Mouse (Mus musculus): ENCODE measurements around the gene Ddx23.

The Ddx23 gene

DNA sequence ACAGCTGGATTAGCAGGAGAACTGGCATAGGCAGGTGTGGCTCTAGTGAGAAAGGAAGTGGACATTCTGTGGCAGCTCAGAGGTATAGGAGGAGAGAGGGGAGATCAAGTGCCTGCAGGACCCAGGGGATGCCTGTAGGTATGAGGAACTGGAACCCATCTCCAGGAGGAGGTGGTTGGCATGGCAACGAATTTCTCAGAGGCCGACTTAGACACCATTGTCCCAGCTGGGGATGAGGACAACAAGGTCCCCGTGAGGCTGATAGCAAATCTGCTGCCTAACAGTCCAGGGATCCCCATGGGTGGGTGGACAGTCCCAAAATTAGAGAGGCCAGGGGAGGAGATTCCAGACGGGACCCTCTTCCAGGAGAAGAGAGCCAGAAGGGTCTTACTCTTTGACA lies 29.8 kb downstream of the Ddx23 start:
- no peak for DNase-seq (ENCODE audit: low spot score in 2 of 2)

DNA sequence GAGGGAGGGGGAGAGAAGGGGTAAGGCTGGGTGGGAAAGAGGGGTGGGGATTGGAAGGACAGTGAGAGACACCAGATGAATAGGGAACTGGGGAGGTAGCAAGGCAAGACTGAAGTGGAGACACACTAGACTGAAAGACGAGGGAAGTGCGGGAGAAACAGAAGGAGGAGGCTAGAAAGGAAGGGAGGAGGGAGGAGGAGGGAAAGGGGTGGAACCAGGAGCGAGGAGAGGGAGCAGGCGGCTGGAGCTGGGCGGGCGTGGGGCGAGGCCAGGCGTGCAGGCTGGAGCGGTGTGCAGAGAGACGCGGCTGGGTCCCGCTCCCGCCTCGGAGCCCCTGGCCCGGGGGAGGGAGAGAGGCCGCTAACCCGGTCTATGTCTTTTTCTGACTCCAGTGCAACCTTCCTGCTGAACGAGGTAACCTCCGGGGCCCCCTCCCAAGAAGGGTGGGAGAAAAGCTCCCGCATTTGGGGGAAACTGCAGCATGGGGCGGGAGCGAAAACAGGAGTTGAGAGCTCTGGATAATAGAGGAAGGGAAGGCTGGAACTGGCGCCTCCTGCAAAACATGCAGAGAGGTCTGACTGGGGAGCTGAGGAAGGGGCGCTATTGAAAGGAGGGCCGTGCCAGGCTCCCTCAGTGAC lies 30.5 kb downstream of the Ddx23 start:
- DNase-seq (ENCODE audit: low spot score in 2 of 2), result no peak

DNA sequence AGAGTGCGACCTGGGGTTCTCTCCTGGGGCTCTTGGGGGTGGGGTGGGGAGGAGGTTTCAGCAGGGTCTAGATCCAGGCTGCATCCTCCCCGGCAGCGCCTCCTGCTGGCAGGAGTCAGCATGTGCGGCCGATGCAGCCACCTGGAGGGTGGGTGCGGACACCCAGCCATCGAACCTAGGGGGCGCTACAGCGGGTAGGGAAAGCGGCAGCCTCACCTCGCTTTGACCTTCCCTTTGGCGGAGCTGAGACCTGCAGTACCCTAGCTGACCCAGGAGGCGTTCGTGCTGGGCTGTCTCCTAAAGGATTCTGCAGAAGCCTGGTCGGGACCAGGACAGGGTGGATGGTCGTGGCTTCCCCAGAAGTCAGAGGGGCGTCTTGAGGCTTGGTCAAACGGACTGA lies 31.2 kb downstream of the Ddx23 start:
- peak; percentile 36 to 65 for DNase-seq (ENCODE audit: low spot score in 2 of 2)

DNA sequence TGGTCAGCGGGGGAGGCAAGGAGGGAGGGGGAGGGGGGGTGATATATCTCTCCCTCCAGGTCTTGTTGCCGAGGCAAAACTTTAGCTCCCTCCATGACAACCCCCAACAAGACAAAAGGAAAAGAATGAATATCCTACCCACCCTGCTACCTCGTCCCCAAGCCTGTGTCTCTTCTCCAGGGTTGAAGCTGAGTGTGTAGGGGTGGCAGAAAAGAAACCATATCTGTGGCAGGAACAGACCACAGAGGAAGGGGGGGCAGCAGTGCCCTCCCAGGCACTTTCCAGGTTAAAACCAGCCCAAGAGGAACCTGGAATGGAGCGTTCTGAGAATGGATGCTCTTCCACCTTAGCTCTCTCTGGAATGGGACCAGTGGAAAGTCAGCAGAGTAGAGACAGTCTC lies 32.2 kb downstream of the Ddx23 start, which contains the start of gene Cacnb3:
Gene Cacnb3 (plus strand): TSS at position 301 of the 400 bp plus-strand sequence.
- no peak for DNase-seq (ENCODE audit: low spot score in 2 of 2)

DNA sequence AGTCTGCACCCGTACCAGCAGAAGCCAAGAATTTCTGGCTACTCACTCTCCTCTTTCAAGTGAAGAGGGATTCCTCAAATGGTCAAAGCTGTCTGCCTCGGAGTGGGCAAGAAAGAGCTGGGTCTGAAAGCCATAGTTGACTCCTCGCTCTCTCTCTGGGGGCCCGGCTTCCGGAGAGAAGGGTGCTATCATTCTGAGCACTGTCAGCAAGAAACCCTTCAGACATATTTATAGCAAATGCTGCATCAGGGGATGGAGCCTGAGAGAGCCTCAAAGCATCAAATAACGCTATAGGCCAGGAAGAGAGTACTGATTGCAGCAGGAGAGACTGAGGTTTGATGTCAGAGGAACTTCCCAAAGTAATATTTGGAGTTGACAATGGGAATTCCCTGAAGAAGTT lies 33.2 kb downstream of the Ddx23 start:
- no peak for DNase-seq (ENCODE audit: low spot score in 2 of 2)

DNA sequence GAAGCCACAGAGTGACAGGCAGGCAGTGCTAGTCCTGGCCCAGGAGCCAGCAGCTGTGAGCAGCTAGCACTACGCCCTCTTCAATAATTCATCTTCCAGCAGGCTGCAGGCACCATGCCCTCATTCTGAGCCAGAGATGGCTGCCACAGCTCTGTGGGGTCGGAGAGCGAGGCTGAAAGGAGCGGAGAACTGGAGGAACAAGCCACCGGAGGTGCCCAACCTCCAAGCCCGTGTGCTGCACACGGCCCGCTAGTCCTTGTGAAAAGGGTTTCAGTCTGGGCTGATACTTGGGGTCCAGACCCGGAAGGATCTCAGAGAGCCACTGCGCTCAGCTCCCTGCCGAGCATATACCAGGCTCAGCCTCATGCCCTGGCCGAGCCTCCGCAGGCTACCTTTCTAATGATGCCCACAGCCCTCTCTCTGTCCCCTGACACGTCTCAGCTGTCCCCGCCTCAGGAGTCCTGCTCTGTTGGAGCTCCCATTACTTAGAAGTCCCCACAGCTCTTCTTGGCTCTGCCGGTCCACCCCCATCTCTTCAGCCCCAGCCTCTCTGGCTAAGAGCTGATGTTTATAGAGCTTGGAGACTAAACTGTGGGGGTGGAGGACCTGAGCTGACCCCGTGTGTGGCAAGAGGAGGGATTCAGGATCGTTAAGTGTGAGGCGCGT lies 34.0 kb downstream of the Ddx23 start:
- no peak for DNase-seq (ENCODE audit: low spot score in 2 of 2)

DNA sequence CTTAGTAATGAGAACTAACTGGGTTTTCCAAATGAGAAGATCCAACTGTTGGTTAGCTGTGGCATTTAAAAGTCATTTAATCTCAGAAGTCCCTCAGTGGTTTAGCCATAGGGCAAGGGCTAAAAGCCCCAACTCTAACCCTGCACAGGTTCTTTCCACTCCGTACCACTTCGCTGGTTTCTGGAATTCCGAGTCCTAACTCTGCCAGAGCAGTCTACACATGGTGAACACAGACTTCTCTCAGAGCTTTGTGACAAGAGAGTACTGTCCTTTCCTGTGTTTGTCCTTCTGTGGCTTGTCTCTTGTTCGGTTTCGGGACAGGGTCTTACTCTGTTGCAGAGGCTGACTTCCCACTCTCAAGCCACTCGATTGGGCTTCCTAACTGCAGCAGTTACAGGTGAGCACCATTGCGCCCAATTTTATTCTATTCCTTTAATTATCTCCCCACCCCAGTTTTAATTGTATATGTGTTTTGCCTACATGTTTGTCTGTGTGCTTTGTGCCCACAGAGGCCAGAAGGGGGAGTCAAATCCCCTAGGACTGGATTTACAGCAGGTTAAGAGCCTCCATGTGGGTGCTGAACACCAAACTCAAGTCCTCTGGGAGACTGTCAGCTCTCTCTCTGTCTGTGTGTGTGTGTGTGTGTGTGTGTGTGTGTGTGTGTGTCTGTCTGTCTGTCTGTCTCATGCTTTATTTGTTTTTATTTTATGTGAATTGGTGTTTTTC lies 36.0 kb downstream of the Ddx23 start:
- DNase-seq (ENCODE audit: low spot score in 2 of 2), result no peak

DNA sequence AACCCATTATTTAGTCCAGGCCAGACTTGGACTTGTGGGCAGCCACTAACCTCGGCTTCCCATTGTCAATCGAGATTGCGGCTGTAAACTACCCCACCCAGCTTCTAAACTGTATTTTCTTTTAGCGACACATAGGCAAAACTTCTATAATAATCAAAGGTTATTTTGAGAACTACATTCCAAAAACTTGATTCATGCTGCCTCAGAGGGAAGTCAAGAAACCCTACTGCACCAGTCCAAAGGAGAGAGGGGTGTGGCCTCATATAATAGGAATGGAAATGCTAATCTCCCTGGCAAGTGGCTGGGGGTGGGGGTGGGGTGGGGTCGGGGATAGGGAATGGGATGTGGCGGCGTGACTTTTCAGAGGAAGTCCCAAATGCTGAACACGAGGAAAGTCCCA lies 36.6 kb downstream of the Ddx23 start:
- no peak for DNase-seq (ENCODE audit: low spot score in 2 of 2)

DNA sequence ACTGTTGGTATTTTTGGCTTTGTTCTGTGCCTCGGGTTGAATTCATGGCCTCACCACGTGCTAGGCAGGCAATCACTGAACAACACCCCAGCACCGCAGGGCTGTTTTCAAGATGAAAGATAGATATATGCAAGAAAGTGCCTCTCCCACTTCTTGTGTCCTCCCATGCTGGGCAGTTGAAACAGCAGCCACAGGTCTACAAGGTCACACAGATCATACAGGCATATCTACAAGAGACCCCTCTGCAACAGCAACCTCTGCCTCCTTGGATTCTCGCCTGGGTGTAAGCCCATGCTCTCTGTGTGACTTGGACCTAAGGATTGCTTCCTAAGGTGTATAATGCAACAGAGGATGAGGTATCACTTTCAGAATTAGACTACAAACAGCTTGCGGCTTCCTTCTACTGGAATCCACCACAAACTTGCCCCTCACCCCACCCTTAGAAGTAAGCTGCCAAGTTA lies 39.3 kb downstream of the Ddx23 start:
- no peak for DNase-seq (ENCODE audit: low spot score in 2 of 2)

DNA sequence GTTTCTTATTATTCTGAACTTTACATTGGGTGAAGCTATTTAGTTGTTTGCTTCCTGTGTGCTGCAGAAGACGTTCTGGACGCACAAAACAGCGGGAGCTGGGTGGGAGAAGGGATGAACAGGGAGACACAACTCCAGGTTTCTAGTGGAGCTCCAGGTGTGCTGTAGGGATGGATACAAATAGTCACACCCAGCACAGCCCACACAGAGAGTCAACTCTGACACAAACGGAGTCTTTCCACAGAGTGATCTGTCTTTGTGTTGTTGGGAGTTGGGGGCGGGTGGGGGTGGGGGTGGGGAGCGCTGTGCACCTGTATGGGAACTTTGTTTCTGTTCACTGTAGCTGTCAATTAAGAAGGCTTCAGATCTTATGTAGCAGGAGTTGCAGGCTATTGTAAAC lies 40.0 kb downstream of the Ddx23 start:
- no peak for DNase-seq (ENCODE audit: low spot score in 2 of 2)

DNA sequence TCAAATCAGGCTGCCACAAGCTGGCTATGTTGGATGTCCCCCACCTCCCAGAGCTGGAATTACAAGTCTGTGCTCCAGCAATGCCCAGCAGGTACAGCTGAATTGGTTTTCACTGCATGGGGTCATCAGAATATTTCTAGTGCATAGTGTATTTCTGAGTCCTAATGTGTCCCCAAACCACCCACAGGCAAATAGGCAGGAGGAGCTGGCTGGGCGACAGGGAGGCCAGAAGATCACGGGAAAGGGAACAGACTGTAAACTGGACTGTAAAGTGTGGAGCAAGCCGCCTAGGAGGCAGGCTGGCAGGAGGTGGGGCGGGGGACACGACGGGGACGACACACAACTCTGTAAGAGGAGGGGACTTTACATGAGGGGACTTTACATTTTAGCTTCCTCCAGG lies 40.5 kb downstream of the Ddx23 start:
- DNase-seq (ENCODE audit: low spot score in 2 of 2), result no peak

DNA sequence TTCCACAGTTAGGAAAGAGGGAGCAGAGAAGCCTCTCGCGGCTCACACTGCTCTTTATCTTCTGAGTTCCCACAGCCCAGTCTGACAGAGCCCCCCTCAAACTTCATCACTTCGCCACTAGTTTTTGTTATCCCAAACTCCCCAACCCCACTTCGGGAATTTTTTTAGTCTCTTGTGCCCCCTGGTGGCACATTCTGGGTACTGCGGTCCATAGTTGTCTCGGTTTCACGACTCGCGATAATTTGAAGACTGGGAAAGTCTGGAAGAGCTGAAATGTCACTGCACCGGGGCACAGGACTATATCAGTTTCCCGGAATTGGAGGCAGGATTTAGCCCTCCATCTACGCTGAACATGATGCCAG lies 45.5 kb downstream of the Ddx23 start:
- peak; percentile 48 to 57 for DNase-seq (ENCODE audit: low spot score in 2 of 2)

DNA sequence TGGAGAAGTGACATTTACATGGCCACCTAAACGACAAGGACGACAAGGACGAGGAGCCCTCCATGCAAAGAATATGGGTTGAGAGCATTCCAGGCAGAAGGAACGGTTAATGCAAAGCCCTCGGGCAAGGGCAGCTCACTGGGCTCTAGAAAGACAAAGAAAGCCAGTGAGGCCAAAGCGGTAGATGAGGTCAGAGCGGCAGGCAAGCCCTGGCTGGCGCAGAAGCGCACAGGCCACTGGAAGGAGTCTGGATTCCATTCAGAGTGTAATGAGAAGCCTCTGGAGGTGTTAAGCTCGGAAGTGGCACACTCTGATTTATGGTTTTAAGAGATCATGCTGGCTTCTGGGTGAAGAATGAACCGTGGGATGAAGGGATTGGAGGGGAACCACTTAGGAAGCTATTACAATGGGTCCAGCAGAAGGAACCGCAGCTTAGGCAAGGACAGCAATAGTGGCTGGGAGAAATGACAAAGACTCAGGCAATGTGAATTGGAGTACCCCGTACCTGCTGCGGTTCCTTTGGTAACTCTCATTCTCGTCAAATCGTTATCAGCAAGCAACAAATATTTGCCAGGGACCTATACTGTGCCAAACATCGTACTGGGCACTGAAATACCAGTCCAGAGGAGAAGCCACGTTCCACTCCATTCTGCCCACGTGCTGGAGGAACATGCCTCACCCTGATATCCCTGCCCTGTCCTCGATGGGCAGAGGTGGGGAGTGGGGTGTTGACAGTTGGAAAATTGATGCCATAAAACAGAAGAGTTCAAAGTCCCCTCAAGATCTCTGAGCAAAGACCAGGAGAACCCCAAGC lies 46.1 kb downstream of the Ddx23 start:
- DNase-seq (ENCODE audit: low spot score in 2 of 2), result no peak

DNA sequence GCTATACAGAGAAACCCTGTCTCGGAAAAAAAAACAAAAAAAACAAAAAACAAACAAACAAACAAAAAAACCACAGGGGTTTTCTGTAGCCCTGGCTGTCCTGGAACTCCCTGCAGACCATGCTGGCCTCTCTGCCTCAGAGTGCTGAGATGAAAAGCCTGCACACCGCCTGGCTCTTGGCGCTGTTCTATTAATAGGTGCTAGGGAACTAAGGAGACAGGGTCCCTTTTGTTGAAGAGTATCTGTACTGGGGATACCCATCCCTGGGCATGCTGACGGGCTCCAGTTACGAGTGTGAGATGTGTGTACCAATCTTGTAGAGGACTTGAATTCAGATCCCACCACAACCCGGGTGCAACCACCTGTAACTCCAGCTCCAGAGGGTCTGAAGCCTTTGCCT lies 46.9 kb downstream of the Ddx23 start:
- DNase-seq (ENCODE audit: low spot score in 2 of 2), result no peak

DNA sequence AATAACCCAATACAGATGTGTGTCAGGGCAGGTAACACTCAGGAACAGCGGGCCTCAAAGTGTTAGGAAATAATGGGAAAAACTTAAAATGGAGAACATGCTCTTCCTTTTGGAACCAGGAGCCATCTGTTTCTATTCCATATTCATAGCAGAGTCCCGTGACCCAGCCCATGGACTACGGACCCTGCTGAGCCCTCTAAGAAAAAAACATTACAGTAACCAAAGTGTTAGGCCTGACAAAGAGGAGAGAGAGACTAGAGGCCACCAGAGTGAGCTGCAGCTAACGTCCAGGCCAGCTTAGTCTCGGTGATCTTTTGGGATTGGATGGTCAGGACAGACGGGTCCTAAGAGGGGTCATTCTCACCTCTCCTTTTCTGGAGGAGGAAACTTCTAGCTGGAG lies 47.7 kb downstream of the Ddx23 start:
- DNase-seq (ENCODE audit: low spot score in 2 of 2), result no peak

DNA sequence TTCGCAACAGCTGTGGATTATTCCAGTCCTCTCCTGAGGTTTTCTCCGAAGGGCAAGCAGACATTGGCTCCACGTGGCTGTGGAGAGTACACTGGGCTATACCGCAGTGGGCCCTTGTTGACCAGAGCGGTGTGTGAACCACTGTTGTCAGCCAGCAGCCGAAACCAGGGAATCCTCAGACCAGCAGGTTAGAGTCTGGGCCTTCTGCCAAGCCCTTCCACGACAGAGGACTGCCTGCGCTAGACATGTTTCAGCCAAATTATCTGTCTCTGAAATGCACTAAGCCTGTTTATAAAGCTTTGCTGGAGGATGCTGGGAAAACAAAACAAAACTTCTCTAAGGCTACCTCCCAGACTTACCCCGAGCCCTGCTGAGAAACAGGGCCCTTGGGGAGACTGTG lies 48.1 kb downstream of the Ddx23 start:
- no peak for DNase-seq (ENCODE audit: low spot score in 2 of 2)

DNA sequence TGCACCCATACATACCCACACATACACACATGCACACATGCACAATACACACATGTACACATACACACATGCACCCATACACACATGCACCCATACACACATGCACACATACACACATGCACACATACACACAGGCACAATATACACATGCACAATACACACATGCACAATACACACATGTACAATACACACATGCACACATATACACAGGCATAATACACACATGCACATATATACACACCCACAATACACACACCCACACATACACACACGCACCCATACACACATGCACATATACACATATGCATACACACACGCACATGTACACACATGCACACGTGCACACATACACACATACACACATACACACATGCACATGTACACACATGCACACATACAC lies 50.5 kb downstream of the Ddx23 start:
- DNase-seq (ENCODE audit: low spot score in 2 of 2), result no peak

DNA sequence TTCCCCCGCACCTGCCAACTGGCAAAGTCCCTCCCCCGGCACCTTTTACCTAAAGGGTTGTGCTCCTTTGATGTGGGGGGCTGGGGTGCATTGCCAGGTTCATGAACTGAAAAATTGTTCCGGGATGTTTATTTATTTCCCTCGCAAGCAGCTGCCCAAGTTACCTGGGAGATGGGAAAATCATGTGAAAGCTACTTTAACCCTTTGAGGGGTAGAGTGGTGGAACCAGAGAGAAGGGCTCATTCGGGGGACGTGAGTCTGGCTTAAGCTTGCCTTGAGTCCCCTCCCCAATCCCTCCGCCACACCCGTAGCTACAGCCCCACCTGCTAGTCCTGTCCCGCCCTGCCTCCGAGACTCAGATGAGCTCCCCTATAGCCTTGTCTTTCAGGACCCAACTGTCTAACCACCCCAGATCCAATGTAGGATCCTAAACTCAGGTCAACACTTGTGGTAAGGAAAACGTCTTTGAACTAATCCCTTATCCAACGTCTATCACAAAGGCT lies 52.5 kb downstream of the Ddx23 start:
- no peak for DNase-seq (ENCODE audit: low spot score in 2 of 2)

DNA sequence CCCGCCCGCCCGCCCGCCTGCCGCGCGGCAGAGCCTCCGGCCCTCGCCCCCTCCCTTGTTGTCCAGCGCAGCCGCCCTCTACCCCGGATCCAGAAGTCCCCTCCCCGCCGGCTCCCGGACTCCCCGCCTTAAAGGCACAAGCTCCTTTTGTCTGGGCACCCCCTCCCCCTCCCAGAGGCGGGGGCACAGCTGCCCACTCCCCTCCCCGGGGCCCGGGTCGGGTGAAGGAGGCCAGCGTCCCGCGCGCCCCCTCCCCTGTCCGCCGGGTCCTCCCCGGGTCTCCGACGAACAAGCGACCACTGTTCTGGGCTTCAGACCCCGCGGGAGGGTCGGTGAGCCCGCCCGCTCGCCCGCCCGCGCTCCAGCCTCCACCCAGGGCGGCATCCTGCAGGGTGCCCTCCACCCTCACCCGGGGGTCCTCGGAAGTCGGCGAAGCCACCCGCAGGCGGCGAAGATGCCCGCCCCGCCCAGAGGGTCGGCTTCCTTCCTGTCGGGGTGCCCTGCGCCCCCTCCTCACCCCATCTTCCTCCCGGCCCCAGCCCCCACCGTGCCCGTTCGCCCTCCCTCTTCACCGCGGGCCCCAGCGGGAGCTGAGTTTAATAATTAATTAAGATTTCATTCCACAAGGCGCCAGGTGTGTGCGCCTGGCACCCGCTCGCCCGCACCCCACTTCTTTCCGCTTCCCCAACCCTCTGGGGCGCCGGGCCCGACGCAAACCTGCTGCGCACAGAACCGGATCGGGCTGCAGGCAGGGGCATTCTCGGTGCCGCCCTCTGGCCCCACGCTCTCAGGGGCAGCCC lies 53.2 kb downstream of the Ddx23 start, which contains the start of gene Adcy6:
Gene Adcy6 (minus strand): TSS at position 746 of the 800 bp plus-strand sequence.
- DNase-seq (ENCODE audit: low spot score in 2 of 2), result no peak

DNA sequence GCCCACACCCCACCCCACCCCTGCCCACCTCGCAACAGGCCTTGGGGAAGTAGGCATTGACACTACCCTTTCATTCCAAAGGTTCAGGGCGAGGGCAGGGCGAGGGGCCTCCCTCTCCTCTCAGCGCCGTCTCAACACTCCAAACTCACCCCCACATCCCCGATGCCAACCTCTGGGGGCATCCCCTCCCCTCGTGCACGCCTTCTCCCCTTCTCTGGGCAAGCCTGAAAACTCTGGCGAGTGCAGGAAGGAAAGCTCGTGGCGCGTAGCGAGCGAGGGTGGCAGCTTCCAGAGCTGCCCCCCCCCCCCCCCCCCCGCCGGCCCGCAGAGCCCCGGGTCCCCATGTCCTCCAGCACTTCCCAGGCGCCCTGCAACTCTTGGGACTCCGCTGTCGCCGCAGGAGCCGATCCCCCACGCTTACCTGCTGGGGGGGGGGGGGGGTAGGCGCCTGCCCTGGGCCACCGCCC lies 53.9 kb downstream of the Ddx23 start:
- DNase-seq (ENCODE audit: low spot score in 2 of 2), result no peak

All from spleen, postnatal 14 days (tissue).